26 mouse cellular contexts compared by ENCODE assay signal in the genomic region with DNA sequence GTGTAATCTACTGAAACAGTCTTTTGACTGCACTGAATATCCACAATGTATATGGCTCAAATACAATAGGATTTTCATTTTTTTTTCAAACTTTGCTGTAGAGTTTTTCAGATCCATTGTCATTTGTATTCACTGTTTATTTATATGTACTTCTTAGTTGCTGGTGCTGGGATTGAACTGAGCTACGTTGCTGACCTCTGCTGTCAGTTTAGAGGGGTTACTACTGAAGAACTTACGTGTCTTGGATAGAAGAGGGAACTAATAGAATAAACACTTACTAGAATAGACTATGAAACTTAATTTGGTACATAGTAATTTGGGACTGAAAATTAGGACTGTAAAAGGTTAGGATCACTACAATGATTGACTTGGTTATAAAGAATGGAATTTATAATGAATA. TPM values are rescaled to one million over a fixed set of nuclear protein-coding genes. Genes with fewer than 3 reads are reported as not detected.
DNase-seq lines count a peak whose midpoint lies in the region; ATAC-seq and TF ChIP-seq lines count a peak whose summit lies in the region.
"Had no signal": no experiment of that assay in that cellular context is flagged by ENCODE, and none has a peak within 500 bp of the region (broad histone marks: within the 10 kb centered on the region; RNA-seq: fewer than 3 reads in every experiment).

No protein-coding gene starts in this region.

- peak; percentile 16 for DNase-seq in CD4-positive, CD25-positive, alpha-beta regulatory T cell, adult 2 months (ENCODE audit: low read depth, low spot score)
- DNase-seq in layer of hippocampus, adult 2 months (ENCODE audit: low spot score in 2 of 2) = no peak
- DNase-seq in layer of hippocampus, postnatal 36 days = no peak
- DNase-seq in Patski (ENCODE audit: low read depth, low spot score) = no peak
- DNase-seq in stomach, postnatal 0 days (ENCODE audit: low spot score) = no peak
- no peak for DNase-seq in kidney, adult 18-20 months
- no peak for DNase-seq in left cerebral cortex, postnatal 10 days (ENCODE audit: extremely low spot score in 1 of 2, low spot score in 2 of 2)
- DNase-seq: adrenal gland, postnatal 25 days; cerebellum, adult 11 months; cerebellum, adult 9-11 months; gastrocnemius, adult 2 months; kidney, adult 2 months; kidney, postnatal 10 days; liver, embryonic 13.5 days; lung, adult 2 months; retina, postnatal 1 day; right cerebral cortex, postnatal 25 days; thymus, postnatal 36 days had no signal

- CTCF ChIA-PET in Patski (lab: Charles Lee) = interaction anchor here (6.0 kb wide), 1 partner anchor 8 kb away, joined by 32 read pairs; no protein-coding TSS in a partner anchor

- H3K9me3 ChIP-seq in stomach, postnatal 0 days (ENCODE audit: control insufficient read depth, low read length) = no peaks in the 10 kb centered on the region
- H3K9me3 ChIP-seq: embryonic facial prominence, embryonic 12.5 days; heart, embryonic 15.5 days; hindbrain, embryonic 10.5 days; limb, embryonic 13.5 days; liver, embryonic 13.5 days; midbrain, embryonic 15.5 days; neural tube, embryonic 13.5 days had no signal

- in situ Hi-C loops in Patski (cut with MboI; ENCODE audit: low pct_unique_long_range_greater_than_20kb) = loop anchor here (10.0 kb wide), 1 partner anchor 261 kb away; no protein-coding TSS in a partner anchor

- ATAC-seq in CD4-positive, CD25-positive, alpha-beta regulatory T cell, adult 4 months = no peak
- ATAC-seq in Patski = no peak
- ATAC-seq in stomach, postnatal 0 days (ENCODE audit: low FRiP score, low TSS enrichment) = no peak
- ATAC-seq: midbrain, embryonic 15.5 days had no signal

- 37% methylated on average over 2 of the region's 2 CpGs for WGBS in stomach, postnatal 0 days

- H3K36me3 ChIP-seq in stomach, postnatal 0 days (ENCODE audit: control insufficient read depth, insufficient read depth, low read length) = peaks cover 11% of the 10 kb centered on the region

- no peaks in the 10 kb centered on the region for H3K4me1 ChIP-seq in stomach, postnatal 0 days (replicated peaks; ENCODE audit: control insufficient read depth, insufficient read depth)
- H3K4me1 ChIP-seq: heart, embryonic 15.5 days; hindbrain, embryonic 10.5 days had no signal

- POLR2A ChIA-PET in Patski (lab: Charles Lee) = interaction anchor here (2.0 kb wide), 1 partner anchor 8 kb away, joined by 5 read pairs; no protein-coding TSS in a partner anchor

- no peaks in the 10 kb centered on the region for H3K27me3 ChIP-seq in Patski
- no peaks in the 10 kb centered on the region for H3K27me3 ChIP-seq in stomach, postnatal 0 days (ENCODE audit: control insufficient read depth, insufficient read depth, low read length)
- H3K27me3 ChIP-seq: embryonic facial prominence, embryonic 12.5 days; heart, embryonic 15.5 days; limb, embryonic 13.5 days; liver, embryonic 13.5 days; midbrain, embryonic 15.5 days; neural tube, embryonic 13.5 days had no signal

- no peak for TF ChIP-seq EP300 in stomach, postnatal 0 days (optimal IDR thresholded peaks at IDR 0.05)

- no peak overlapping the region for H3K9ac ChIP-seq in stomach, postnatal 0 days (ENCODE audit: low read length)
- H3K9ac ChIP-seq: embryonic facial prominence, embryonic 12.5 days; heart, embryonic 15.5 days; limb, embryonic 13.5 days; liver, embryonic 13.5 days; midbrain, embryonic 15.5 days; neural tube, embryonic 13.5 days had no signal

- intact Hi-C loops in left cerebral cortex, postnatal 10 days (cut with DNase I) = no loop called here

- no peak overlapping the region for H3K4me3 ChIP-seq in layer of hippocampus, adult 2 months
- no peak overlapping the region for H3K4me3 ChIP-seq in stomach, postnatal 0 days (ENCODE audit: low read depth, low read length)
- H3K4me3 ChIP-seq: embryonic facial prominence, embryonic 12.5 days; gastrocnemius, adult 2 months; heart, embryonic 15.5 days; hindbrain, embryonic 10.5 days; limb, embryonic 13.5 days; liver, embryonic 13.5 days; midbrain, embryonic 15.5 days; myocyte; neural tube, embryonic 13.5 days had no signal

- TF ChIP-seq CTCF in layer of hippocampus, adult 2 months (conservative IDR thresholded peaks at IDR 0.05) = peak; percentile 48
- peak; percentile 15 for TF ChIP-seq CTCF in Patski (IDR thresholded peaks at IDR 0.05)
- peak; percentile 26; the same call in 1 of the 2 replicates for TF ChIP-seq CTCF in stomach, postnatal 0 days (IDR thresholded peaks at IDR 0.05; ENCODE audit: low read depth)

- H3K27ac ChIP-seq in layer of hippocampus, adult 2 months = no peak overlapping the region
- H3K27ac ChIP-seq in stomach, postnatal 0 days (replicated peaks) = no peak overlapping the region
- H3K27ac ChIP-seq: embryonic facial prominence, embryonic 12.5 days; gastrocnemius, adult 2 months; heart, embryonic 15.5 days; hindbrain, embryonic 10.5 days; limb, embryonic 13.5 days; liver, embryonic 13.5 days; midbrain, embryonic 15.5 days; neural tube, embryonic 13.5 days had no signal

- H3K4me2 ChIP-seq in stomach, postnatal 0 days (replicated peaks; ENCODE audit: low read depth) = no peak overlapping the region
- H3K4me2 ChIP-seq: embryonic facial prominence, embryonic 12.5 days; heart, embryonic 15.5 days; limb, embryonic 13.5 days; liver, embryonic 13.5 days; midbrain, embryonic 15.5 days; neural tube, embryonic 13.5 days had no signal

RNA-seq across cellular contexts. Expression of a gene that starts 8.8 kb away (rescaled TPM):
- 10 to 100 TPM in 1 of 2 experiments, 1 to 10 TPM in 1; 6.8 to 10.4 TPM for polyA plus RNA-seq in CD4-positive, CD25-positive, alpha-beta regulatory T cell, adult 4 months (2017; shearing (Covaris generic))
- total RNA-seq in layer of hippocampus, adult 2 months (2021) = 10 to 100 TPM; 24.4 to 27.1 TPM
- total RNA-seq in layer of hippocampus, postnatal 36 days (2021) = 10 to 100 TPM; 22.9 to 30.4 TPM
- polyA plus RNA-seq in Patski (2021) = 45.5 TPM
- 69.2 and 70.3 TPM in 2 replicates for polyA plus RNA-seq in stomach, postnatal 0 days (2015; fragmentation: Nextera tagmentation; extraction: Ambion mirVana)
- 10 to 100 TPM; 23.4 TPM for total RNA-seq in left cerebral cortex, postnatal 10 days (2021)

RNA-seq across cellular contexts. Expression of a gene that starts 24.9 kb away (rescaled TPM):
- polyA plus RNA-seq in CD4-positive, CD25-positive, alpha-beta regulatory T cell, adult 4 months (2017; shearing (Covaris generic)) = 1 to 10 TPM; 5.0 to 5.3 TPM
- total RNA-seq in layer of hippocampus, adult 2 months (2021) = 1 to 10 TPM; 5.2 to 5.3 TPM
- total RNA-seq in layer of hippocampus, postnatal 36 days (2021) = 1 to 10 TPM; 4.7 to 6.2 TPM
- polyA plus RNA-seq in Patski (2021) = 8.8 TPM
- 5.0 and 5.1 TPM in 2 replicates for polyA plus RNA-seq in stomach, postnatal 0 days (2015; fragmentation: Nextera tagmentation; extraction: Ambion mirVana)
- total RNA-seq in left cerebral cortex, postnatal 10 days (2021) = 1 to 10 TPM; 7.7 to 7.8 TPM
